Mouse (Mus musculus): Measurements from ENCODE around the gene Acvr2b.

- TF ChIP-seq CTCF (IDR thresholded peaks at IDR 0.05; ENCODE audit: control insufficient read depth, insufficient read depth, insufficient read length), result no peak
- TF ChIP-seq USF1 (IDR thresholded peaks at IDR 0.05; ENCODE audit: low read depth), result peak; percentile 52
- TF ChIP-seq MYOD1 (IDR thresholded peaks at IDR 0.05; ENCODE audit: control insufficient read depth, insufficient read length, low read depth), result no peak
- TF ChIP-seq MAX (IDR thresholded peaks at IDR 0.05), result no peak
- TF ChIP-seq CEBPB (IDR thresholded peaks at IDR 0.05; ENCODE audit: low read depth), result no peak
- no peak for TF ChIP-seq MYOG (IDR thresholded peaks at IDR 0.05; ENCODE audit: control insufficient read depth, extremely low read depth, insufficient read length)
These were observed 33.6 kb upstream of the Acvr2b start for GRCm38 (mm10) chr9:119368367-119368766.

All from C2C12 (cell line).